Mouse (Mus musculus): ENCODE results near the gene Ankrd27. TPM values are rescaled to one million over a fixed set of nuclear protein-coding genes. Genes with fewer than 3 reads are reported as not detected.

Ankrd27 gene
- total and polyA plus RNA-seq, 3 experiments = 49.0 to 103 (median 74.9) TPM

DNA sequence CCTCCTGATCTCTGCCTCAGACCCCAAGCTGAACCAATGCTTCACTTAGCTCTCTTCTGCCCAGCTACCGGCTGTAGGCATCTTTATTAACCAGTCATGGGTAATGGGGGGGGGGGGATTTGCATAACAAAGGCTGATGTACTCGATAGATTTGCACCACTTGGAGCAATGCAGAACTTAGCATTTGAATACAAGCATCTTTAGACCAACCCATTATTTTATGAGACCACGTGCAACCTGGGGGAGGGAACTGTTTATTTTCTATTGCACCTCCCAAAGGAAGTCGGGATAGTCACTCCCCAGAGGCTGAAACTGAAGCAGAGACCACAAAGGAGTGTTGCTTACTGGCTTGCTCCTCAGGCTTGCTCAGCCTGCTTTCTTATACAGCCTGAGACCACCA lies 31.5 kb downstream of the Ankrd27 start:
- TF ChIP-seq ZNF384 (IDR thresholded peaks at IDR 0.05; ENCODE audit: low read depth, low read length) (no peak), GATA1 (IDR thresholded peaks at IDR 0.05; ENCODE audit: low read depth, low read length) (no peak), E2F4 (IDR thresholded peaks at IDR 0.05; ENCODE audit: borderline replicate concordance, low read depth, low read length) (no peak), TBP (IDR thresholded peaks at IDR 0.05; ENCODE audit: low read depth, low read length) (no peak), USF2 (IDR thresholded peaks at IDR 0.05; ENCODE audit: borderline replicate concordance in 1 of 2, insufficient read depth in 1 of 2, low read depth in 1 of 2, low read length in 2 of 2) (no peak), TAL1 (IDR thresholded peaks at IDR 0.05; ENCODE audit: low read length) (no peak), NRF1 (IDR thresholded peaks at IDR 0.05; ENCODE audit: insufficient read depth, low read depth, low read length, poor library complexity, severe bottlenecking) (no peak), SMC3 (IDR thresholded peaks at IDR 0.05; ENCODE audit: low read depth, low read length) (no peak), MXI1 (IDR thresholded peaks at IDR 0.05; ENCODE audit: low read depth, low read length) (no peak), TCF12 (IDR thresholded peaks at IDR 0.05; ENCODE audit: low read depth, low read length) (no peak), CHD1 (IDR thresholded peaks at IDR 0.05; ENCODE audit: low read depth, low read length) (no peak), HCFC1 (IDR thresholded peaks at IDR 0.05; ENCODE audit: low read depth, low read length) (no peak), MYB (IDR thresholded peaks at IDR 0.05; ENCODE audit: low read depth, low read length) (no peak), ZMIZ1 (IDR thresholded peaks at IDR 0.05; ENCODE audit: low read depth, low read length) (no peak), EP300 (IDR thresholded peaks at IDR 0.05; ENCODE audit: low read depth in 1 of 2, low read length in 2 of 2) (no peak), MYC (IDR thresholded peaks at IDR 0.05; ENCODE audit: low read depth, low read length) (no peak), CHD2 (IDR thresholded peaks at IDR 0.05; ENCODE audit: low read length) (no peak), GABPA (IDR thresholded peaks at IDR 0.05; ENCODE audit: low read depth, low read length) (no peak), MAX (IDR thresholded peaks at IDR 0.05; ENCODE audit: low read length) (no peak)
- H3K27me3 ChIP-seq (ENCODE audit: control insufficient read depth in 1 of 2, insufficient read depth in 2 of 2, low read length in 2 of 2) = no peaks in the 10 kb centered on the region
- no peak overlapping the region for H3K27ac ChIP-seq (ENCODE audit: control insufficient read depth, low read depth, low read length)
- no peaks in the 10 kb centered on the region for H3K4me1 ChIP-seq (ENCODE audit: control insufficient read depth in 1 of 2, insufficient read depth in 2 of 2, low read length in 2 of 2)
- H3K79me2 ChIP-seq (ENCODE audit: control insufficient read depth, insufficient read depth, low read length, poor library complexity) = no peaks in the 10 kb centered on the region
- H3K9ac ChIP-seq (ENCODE audit: control insufficient read depth, low read depth, low read length, poor library complexity, severe bottlenecking) = no peak overlapping the region
- H3K36me3 ChIP-seq (ENCODE audit: control insufficient read depth in 1 of 2, insufficient read depth in 2 of 2, low read length in 2 of 2) = peaks cover 0 to 11% of the 10 kb centered on the region in 2 experiments; a peak in 1 of 4 replicates
- no peak for DNase-seq (ENCODE audit: low read depth, low spot score)
- no peak overlapping the region for H3K4me3 ChIP-seq (ENCODE audit: control insufficient read depth in 1 of 2, insufficient read depth in 1 of 2, low read depth in 2 of 2, low read length in 2 of 2)
- no peaks in the 10 kb centered on the region for H3K9me3 ChIP-seq (replicated peaks; ENCODE audit: insufficient read depth, low read length)

DNA sequence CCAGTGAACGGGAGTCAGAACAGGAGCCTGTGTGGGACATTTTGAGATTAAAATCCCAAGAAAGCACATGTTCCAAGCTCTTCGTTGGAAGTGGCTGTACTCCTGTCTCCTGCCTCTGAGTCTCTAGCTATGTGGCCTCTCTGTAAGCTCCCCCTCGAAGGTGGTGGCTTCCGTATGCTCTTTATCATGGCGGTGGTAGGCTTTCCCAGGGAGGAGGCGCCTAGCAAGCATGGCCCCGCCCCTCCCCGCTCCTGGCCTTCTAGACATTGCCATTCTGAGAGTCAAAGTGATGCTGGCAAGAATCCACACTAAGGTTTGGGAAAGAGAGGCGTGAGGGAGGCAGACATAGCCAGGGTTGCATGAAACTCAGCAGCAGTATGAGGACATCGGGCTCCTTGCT lies 36.6 kb downstream of the Ankrd27 start:
- TF ChIP-seq ELF1 (IDR thresholded peaks at IDR 0.05; ENCODE audit: low read depth, low read length) = no peak
- H3K36me3 ChIP-seq (ENCODE audit: control insufficient read depth in 1 of 2, insufficient read depth in 2 of 2, low read length in 2 of 2) = peaks cover 0 to 14% of the 10 kb centered on the region in 2 experiments; a peak in 2 of 4 replicates
- no peak overlapping the region for H3K27ac ChIP-seq (ENCODE audit: control insufficient read depth, low read depth, low read length)
- H3K9ac ChIP-seq (ENCODE audit: control insufficient read depth, low read depth, low read length, poor library complexity, severe bottlenecking) = no peak overlapping the region
- H3K9me3 ChIP-seq (replicated peaks; ENCODE audit: insufficient read depth, low read length) = no peaks in the 10 kb centered on the region
- no peaks in the 10 kb centered on the region for H3K4me1 ChIP-seq (ENCODE audit: control insufficient read depth in 1 of 2, insufficient read depth in 2 of 2, low read length in 2 of 2)
- no peak for DNase-seq (ENCODE audit: low read depth, low spot score)
- no peak overlapping the region for H3K4me3 ChIP-seq (ENCODE audit: control insufficient read depth in 1 of 2, insufficient read depth in 1 of 2, low read depth in 2 of 2, low read length in 2 of 2)
- H3K27me3 ChIP-seq (ENCODE audit: control insufficient read depth in 1 of 2, insufficient read depth in 2 of 2, low read length in 2 of 2) = no peaks in the 10 kb centered on the region
- no peaks in the 10 kb centered on the region for H3K79me2 ChIP-seq (ENCODE audit: control insufficient read depth, insufficient read depth, low read length, poor library complexity)
